Mouse (Mus musculus): ENCODE data around the gene Exosc8. TPM values are rescaled to one million over a fixed set of nuclear protein-coding genes. Genes with fewer than 3 reads are reported as not detected.
"Not testable (repeated sequence)": the region's sequence is repeated elsewhere in the genome, so short reads cannot be mapped to it uniquely, and the experiment has no call there.

Exosc8 gene
- total RNA-seq, 2 experiments from 2014 or later: 60.4 to 63.4 TPM

- DNase-seq (ENCODE audit: low spot score in 2 of 2): no peak
Measured at GRCm38 (mm10) chr3:54736101-54736927, 1.1 kb upstream of the Exosc8 start.

DNA sequence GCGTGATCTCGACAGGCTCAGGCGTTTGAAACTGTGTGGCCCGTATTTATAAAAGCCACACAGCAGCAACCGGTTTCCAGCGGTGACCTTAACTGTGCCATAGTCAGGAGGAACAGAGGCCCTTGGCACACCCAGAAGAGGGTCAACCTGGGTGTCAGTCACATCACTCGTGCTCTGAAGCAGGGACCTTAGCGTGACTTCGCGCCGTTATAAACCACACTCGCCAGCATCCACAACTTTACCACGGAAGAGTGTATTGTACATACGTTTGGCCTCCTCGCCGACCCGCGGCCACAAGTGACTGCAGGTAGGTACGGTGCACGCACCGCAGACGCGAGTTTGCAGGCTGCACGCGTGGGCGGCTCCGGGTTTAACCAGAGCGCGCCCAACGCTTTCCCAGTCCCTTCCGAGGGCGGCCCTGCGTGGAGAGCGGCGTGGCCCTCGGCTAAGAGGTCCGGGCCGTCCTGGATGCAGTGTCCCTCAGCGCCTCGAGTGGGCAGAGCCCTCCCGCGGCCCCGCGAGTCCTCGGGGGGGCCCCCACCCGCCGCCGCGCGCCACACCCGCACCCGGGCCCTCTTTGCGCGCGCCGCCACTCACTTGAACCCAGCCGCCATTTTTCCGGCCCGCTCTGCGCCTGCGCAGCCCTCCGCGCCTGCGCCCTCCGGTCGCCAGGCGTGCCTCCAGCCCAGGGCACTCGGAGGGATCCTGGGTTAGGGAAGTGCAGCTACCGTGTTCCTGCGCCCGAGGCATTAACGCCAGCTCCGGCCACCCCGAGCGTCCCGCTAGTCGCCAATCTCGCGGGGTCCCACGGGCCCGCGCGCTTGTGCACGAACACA lies 564 bp downstream of the Exosc8 start:
- DNase-seq (ENCODE audit: low spot score in 2 of 2): peak; percentile 79 to 86

DNA sequence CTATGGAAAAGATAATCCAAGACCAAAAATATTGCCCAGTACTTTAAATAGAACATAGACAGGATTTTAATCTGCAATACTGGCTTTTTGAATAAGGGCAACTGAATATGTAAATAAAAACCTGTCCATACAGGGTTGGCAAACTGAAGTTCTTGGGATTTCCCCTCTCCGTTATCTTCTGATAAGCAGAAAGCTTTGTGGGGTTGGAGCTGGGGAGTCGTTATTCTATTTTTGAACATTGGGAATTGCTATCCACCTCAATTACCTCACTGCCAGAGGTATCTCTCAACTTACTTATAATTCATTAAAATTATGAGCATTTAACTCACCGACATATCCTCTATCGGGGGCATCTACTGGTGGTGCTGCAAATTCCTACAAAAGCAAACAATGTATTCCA lies 2.8 kb downstream of the Exosc8 start:
- DNase-seq (ENCODE audit: low spot score in 2 of 2): no peak

DNA sequence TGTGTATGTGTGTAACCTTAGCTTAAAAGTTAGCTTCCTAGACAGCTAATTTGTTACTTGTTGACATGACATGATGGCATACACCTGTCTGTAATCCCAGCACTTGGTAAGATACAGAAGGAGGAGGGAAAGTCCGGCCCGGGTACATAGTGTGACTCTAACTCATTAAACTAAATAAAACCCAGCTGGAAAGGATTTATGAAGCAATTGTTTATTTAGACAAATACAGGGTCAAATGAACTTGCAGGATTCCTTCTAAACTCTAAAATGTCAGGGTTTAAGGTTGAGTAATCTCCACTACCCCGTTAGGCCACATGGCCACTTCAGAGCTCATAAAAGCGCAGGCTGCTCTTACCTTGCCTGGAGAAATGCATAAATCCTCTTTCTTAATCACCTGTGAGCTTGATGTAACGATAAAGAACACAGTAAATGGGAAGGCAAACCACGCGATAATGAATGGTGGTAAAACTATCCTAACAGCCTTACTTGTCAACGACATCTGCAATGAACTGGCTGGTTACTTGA lies 3.5 kb downstream of the Exosc8 start:
- DNase-seq (ENCODE audit: low spot score in 2 of 2): no peak

DNA sequence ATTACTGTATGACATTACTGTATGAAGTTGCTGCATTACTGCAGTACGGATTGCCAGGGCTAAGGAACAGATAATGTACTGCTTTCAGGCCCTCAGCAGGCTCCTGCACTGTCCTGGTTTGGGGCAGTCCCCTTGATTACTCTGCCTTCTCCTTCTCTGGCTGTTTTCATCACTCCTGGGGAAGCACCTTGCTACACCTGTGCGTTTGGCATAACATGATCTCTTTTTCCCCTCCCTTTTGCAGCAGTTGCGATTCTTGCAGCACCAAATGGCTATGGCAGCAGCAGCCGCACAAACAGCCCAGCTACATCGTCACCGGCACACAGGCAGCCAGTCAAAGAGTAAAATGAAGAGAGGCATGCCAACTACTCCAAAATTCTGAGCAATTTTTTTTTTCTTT lies 7.1 kb downstream of the Exosc8 start:
- DNase-seq (ENCODE audit: low spot score in 2 of 2): no peak

DNA sequence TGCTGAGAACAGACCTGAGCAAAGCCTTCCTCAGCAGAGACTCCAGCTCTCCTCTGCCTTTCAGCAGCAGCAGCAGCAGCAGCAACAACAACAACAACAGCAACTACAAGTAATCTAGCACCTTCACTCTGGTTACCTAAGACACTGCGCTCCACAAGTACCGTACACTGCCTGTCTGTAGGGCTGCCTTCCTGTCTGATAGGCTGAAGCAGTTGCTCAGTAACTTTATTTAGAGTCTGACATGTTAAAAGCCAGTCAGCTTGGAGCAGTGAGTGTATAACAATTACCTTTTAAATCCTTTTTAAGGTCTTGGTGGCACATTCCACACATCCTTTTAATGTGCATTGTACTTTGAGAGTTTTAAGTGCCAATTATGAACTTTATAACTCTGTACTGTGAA lies 7.6 kb downstream of the Exosc8 start:
- DNase-seq (ENCODE audit: low spot score in 2 of 2): no peak

DNA sequence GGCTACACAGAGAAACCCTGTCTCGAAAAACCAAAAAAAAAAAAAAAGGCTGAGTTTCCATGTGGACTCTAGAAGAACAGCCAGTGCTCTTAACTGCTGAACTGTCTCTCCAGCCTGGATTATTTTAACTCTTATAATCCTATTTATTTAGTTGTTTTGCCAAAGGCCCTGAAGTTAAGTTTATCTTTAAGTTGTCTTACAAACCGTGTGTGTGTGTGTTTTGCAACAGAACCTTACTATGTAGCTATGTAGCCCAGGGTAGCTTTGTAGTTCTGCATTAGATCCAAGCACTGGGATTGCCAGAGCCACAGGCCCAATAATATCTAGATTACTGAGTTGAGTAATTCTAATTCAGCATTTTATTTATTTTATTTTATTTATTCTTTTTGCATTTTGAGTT lies 9.8 kb downstream of the Exosc8 start:
- no peak for DNase-seq (ENCODE audit: low spot score in 2 of 2)

DNA sequence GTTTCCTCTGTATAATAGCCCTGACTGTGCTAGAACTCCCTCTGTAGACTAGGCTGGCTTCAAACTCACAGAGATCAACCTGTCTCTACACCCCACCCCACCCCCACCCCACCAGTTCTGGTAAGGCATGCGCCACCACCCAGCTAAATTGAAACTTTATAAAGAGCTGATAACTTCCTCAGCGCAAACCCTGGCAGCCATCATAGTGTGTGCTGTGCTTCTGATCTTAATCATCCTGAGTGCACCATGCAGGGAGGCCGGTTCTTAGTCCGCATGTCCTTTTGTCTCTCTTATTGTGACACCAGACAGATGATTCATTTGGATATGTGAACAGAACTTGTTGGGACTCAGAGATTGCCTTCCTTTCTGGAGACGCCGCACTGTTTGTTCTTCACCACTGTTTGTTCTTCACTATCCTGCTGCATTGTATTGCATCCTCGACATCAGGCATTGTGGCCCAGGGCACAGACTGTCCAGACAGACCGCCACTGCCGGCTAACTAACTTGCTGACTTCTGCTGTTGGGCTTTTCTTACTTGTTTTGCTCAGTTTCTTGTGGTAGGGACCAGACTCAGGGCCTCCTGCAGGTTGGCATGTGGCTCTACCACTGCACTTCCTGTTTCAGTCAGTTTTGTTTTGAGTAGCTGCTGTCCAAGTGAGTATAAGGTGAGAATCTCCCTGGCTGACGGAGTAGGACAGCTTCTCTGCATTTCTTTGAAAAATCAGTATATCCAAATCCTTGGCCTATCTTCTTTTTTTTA lies 11.3 kb downstream of the Exosc8 start:
- DNase-seq (ENCODE audit: low spot score in 2 of 2): no peak

DNA sequence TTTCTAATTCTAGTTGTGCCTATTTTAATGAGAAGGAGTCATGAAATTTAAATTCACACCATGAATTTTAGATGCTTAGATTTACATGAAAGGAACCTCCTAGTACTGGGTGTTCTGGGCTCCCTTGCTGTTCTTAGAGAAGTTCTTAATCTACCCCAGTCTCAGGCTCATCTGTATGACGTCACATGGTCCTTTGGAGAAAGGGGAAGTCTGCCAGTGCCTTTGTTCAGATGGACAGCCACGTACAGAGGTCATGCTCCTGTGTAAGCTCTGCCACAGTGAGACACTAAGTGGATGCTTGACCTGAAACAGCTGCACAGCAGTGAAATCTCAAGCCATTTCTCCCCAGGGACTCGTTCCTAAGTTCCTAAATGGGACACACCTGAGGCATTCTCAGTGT lies 16.2 kb downstream of the Exosc8 start:
- no peak for DNase-seq (ENCODE audit: low spot score in 2 of 2)

GRCm38 (mm10) chr3:54717348-54717747 lies 17.8 kb downstream of the Exosc8 start:
- no peak for DNase-seq (ENCODE audit: low spot score in 2 of 2)

- DNase-seq (ENCODE audit: low spot score in 2 of 2): no peak
Measured at GRCm38 (mm10) chr3:54715461-54715860, 19.7 kb downstream of the Exosc8 start.

DNA sequence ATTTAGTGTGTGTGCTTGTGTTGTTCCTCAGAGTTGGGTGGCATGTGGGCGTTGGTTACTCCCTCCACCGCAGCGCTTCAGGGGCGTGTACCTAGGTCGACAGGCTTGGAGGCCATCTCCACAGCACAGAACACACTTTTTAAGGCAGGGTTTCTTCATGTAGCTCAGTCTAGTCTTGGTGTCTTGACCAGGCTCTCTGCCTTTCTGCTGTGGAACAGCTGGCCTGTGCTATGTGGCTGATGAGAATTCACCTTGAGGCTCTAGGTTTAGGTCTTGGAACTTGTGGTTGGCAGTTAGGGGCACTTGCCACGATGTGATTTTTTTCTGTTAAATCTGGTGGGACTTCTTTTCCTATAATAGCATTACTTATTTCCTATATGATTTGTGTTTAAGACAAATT lies 20.9 kb downstream of the Exosc8 start, which contains the start of gene Gm21958:
TSS of gene Gm21958 (minus strand) at position 101 of the 400 bp plus-strand sequence.
- no peak for DNase-seq (ENCODE audit: low spot score in 2 of 2)

DNA sequence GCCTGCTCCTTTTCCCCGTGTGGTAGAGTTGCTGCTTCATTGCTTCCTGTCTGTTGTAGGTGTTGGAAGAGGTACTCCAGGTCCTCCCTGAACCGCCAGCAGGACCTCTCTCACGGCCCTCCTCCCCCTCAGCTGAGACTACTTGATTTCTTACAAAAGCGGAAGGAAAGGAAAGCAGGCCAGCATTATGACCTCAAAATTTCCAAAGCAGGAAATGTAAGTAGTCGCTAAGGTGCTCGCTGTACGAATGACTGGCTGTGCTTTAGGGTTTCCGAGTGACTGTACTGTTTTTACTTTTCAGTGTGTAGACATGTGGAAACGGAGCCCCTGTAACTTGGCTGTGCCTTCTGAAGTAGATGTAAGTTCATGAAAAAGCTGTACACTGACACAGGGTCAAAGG lies 26.2 kb downstream of the Exosc8 start:
- no peak for DNase-seq (ENCODE audit: low spot score in 2 of 2)

- DNase-seq (ENCODE audit: low spot score in 2 of 2): not testable (repeated sequence)
Measured at GRCm38 (mm10) chr3:54704106-54704505, 31.1 kb downstream of the Exosc8 start.

- no peak for DNase-seq (ENCODE audit: low spot score in 2 of 2)
Measured at GRCm38 (mm10) chr3:54699759-54700301, 35.4 kb downstream of the Exosc8 start.

GRCm38 (mm10) chr3:54693056-54693415 lies 42.2 kb downstream of the Exosc8 start:
- no peak for DNase-seq (ENCODE audit: low spot score in 2 of 2)

DNA sequence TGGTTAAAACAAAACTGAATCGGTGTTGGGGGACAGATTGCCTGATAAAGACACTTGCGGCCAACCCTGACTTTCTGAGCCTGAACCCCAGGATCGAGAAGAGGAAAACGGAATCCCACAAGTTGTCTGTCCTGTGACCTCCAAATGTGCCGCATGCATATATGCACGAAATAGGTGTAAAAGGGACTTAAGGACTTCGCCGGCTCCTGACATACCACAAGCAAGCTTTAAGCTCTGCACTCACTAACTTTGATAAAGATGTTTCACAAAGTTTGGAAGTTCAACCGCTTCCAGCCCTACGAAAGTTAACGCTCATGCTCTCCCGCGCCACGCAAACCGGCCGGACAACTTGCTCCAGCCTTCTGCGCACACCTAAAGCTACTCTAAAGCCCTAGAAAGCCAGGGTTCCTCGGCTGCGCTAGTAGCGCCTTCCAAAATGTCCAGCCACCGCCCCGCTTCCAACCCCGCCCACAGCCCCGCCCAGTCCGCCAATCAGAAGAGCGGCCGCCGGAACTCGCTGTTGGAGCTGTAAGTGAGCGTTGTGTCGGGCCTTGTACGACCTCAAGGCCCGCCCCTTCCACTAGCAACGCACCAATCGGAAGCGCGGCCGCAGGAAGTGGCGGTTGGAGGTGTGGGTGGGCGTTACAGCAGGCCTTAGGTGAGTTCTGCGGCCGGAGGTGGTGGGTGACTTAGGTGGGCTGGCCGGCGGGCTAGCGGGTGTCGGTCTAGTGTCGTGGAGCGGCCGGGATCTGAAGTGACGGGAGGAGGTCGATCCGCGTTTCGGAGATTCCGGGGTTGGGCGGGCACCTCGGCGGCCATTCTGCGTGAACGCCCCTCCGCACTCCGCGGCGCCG lies 42.8 kb downstream of the Exosc8 start, which contains the start of gene Supt20:
TSS of gene Supt20 (plus strand) at position 606 of the 854 bp plus-strand sequence.
- peak; percentile 72 to 86 for DNase-seq (ENCODE audit: low spot score in 2 of 2)

DNA sequence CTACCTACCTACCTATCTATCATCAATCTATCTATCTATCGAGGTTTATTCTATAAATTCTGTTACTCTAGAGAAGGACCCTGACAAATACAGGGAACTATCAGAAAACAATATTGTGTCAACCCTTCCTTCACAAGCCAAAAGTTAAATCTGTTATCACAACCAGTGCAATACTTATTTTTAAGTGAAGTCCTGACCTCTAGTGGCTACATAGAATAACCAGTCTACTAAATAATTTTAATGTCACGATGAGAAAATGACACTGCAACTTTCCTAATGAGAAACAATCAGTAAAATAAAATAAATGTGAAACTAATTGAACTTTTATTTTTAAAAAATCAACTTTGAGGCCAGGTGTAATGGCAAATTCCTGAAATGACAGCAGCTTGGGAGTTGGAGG lies 46.1 kb downstream of the Exosc8 start:
- DNase-seq (ENCODE audit: low spot score in 2 of 2): no peak

GRCm38 (mm10) chr3:54687245-54687644 lies 47.9 kb downstream of the Exosc8 start:
- no peak for DNase-seq (ENCODE audit: low spot score in 2 of 2)

DNA sequence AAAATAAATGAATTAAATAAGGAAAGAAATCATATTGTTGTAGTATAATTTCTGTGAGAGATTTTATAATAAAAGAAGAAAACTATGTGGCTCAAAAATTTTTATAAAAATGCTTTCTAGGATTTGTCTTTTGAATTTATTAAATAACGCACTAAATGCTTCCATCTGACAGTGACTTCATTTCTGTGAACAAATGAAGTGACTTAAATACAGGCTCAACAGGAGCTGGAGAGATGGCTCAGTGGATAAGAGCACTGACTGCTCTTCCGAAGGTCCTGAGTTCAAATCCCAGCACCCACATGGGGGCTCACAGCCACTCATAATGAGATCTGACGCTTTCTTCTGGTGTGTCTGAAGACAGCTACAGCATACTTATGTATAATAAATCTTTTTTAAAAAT lies 50.0 kb downstream of the Exosc8 start:
- DNase-seq (ENCODE audit: low spot score in 2 of 2): no peak

All from adrenal gland, postnatal 4 days (tissue).